Mouse (Mus musculus) intestine, postnatal 0 days (tissue): Measurements from ENCODE around the gene Mdn1. TPM values are rescaled to one million over a fixed set of nuclear protein-coding genes. Genes with fewer than 3 reads are reported as not detected.
A peak's percentile ranks its signal among the peaks of the same experiment; 100 is the strongest.

Experiments
- ATAC-seq: fragments of 200-750 bp; cut with Nextera tagmentation; 2 replicates; pipeline ENCODE4 v1.8.0; 2017; ENCODE audit warnings: mild to moderate bottlenecking, moderate TSS enrichment, moderate library complexity
- H3K27ac ChIP-seq: fragments of 300-500 bp; sonication (generic); 2 replicates; pipeline ENCODE4 v1.5.1; 2014; ENCODE audit warnings: mild to moderate bottlenecking, low read depth, low read length, moderate library complexity
- H3K27me3 ChIP-seq: fragments of 300-500 bp; sonication (generic); replicated peaks from 2 replicates; pipeline ENCODE4 v1.6.1; 2014; ENCODE audit warnings: low read length, mixed read lengths; ENCODE audit not compliant: control insufficient read depth, insufficient read depth
- H3K36me3 ChIP-seq: fragments of 300-500 bp; sonication (generic); 2 replicates; pipeline ENCODE4 v1.6.1; 2014; ENCODE audit warnings: mild to moderate bottlenecking, moderate library complexity; ENCODE audit not compliant: control insufficient read depth, insufficient read depth
- H3K4me1 ChIP-seq: fragments of 300-500 bp; sonication (generic); replicated peaks from 2 replicates; pipeline ENCODE4 v1.6.1; 2014; ENCODE audit warnings: antibody characterized with exemption, low read length, mixed read lengths; ENCODE audit not compliant: control insufficient read depth, insufficient read depth
- H3K4me2 ChIP-seq: fragments of 300-500 bp; sonication (generic); replicated peaks from 2 replicates; pipeline ENCODE4 v1.6.1; 2014; ENCODE audit warnings: low read depth, mild to moderate bottlenecking, moderate library complexity
- H3K4me3 ChIP-seq: fragments of 300-500 bp; sonication (generic); 2 replicates; pipeline ENCODE4 v1.5.1; 2014; ENCODE audit warnings: low read depth, low read length
- H3K9ac ChIP-seq: fragments of 300-500 bp; sonication (generic); 2 replicates; pipeline ENCODE4 v1.6.1; 2014; ENCODE audit warnings: mild to moderate bottlenecking, low read depth, low read length
- H3K9me3 ChIP-seq: fragments of 300-500 bp; sonication (generic); 2 replicates; pipeline ENCODE4 v1.6.1; 2016; ENCODE audit warnings: mixed run types; ENCODE audit not compliant: control insufficient read depth
- CTCF ChIP-seq: sonication (generic); IDR thresholded peaks from 2 replicates; pipeline ENCODE4 v1.5.1; 2016; ENCODE audit warnings: low read depth, mild to moderate bottlenecking, control low read depth, antibody characterized with exemption, moderate library complexity
- WGBS: fragments of 180-500 bp; shearing (Covaris S2); extraction: QIAGEN DNeasy Blood & Tissue Kit; methylation state at CpG from one replicate; pipeline ENCODE4 v1.1.7; 2014; 5-methylcytosine and 5-hydroxymethylcytosine counted together
- polyA plus RNA-seq: library from polyadenylated mRNA; unstranded; fragments of >200 nt; fragmentation: Nextera tagmentation; extraction: Ambion mirVana; gene quantifications from 2 replicates; pipeline ENCODE4 v1.2.1, GENCODE M21; 2015

Gene Mdn1
- polyA plus RNA-seq, 1 experiment from 2014 or later, result 3.9 TPM

DNA sequence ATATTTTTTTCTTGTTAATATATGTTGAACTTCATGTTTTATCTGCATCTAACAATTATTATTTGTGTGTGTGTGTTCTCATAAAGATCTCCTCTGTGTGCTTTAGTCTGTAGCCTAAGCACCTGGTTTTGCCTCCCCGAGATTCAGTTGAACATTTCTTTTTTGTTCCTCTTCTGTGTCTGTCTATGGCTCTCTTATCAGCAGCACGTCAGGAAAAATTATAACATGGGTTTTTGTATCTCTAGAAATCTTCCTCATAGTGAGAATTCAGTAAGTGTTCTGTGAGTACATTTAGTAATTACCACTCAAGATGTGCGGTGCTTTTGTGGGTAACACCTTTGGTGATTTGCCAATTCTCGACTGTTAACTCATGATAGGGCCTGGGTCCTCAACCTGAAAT lies 8.9 kb downstream of the Mdn1 start:
- no peak overlapping the region for H3K4me3 ChIP-seq
- 88% methylated on average over 4 of the region's 4 CpGs for WGBS
- TF ChIP-seq CTCF, result no peak
- no peak overlapping the region for H3K4me2 ChIP-seq
- H3K9ac ChIP-seq, result no peak overlapping the region
- no peaks in the 10 kb centered on the region for H3K4me1 ChIP-seq
- no peak for ATAC-seq
- no peaks in the 10 kb centered on the region for H3K9me3 ChIP-seq
- H3K27ac ChIP-seq, result no peak overlapping the region
- peaks cover 26% of the 10 kb centered on the region for H3K36me3 ChIP-seq
- H3K27me3 ChIP-seq, result no peaks in the 10 kb centered on the region

DNA sequence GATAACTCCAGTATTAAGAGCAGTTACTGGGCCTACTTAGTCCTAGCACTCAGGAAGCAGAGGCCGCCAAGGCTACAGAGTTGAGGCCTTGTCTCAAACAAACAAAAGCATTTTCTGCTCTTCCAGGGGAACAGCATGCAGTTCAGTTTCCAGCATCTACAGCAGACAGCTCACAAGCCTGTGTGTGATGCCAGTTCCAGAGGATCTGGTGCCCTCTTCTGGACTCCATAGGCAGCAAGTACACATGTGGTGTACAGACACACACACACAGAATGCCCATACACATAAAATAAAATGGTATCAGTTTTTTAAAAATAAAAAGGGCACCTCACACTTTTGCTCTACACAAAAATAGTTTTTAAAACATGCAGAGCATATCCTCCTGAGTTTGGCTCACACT lies 11.4 kb downstream of the Mdn1 start:
- peak; percentile 45 for TF ChIP-seq CTCF
- no peak overlapping the region for H3K9ac ChIP-seq
- H3K4me1 ChIP-seq, result no peaks in the 10 kb centered on the region
- 85% methylated on average over 1 of the region's 1 CpGs for WGBS
- H3K9me3 ChIP-seq, result no peaks in the 10 kb centered on the region
- H3K27ac ChIP-seq, result no peak overlapping the region
- no peak overlapping the region for H3K4me2 ChIP-seq
- H3K4me3 ChIP-seq, result no peak overlapping the region
- no peak for ATAC-seq
- no peaks in the 10 kb centered on the region for H3K27me3 ChIP-seq
- H3K36me3 ChIP-seq, result peaks cover 43% of the 10 kb centered on the region

DNA sequence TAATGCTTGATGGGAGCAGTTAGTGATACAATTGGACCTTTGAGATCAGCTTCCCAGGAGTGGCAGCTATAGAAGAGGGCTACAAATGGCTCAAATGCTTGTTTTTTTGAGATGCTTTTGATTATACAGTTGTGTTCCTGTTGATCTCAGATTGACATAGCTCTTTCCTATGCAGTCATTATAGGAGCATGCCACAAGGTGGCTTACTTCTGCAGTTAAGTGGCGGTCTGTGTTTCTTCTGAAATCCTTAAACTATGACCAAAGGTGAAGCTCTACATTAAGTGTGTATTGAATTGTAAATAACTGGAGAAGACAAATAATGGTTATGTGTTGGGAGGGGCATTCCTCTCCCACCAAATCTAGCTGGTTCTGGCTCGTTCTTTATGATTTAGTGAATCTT lies 12.9 kb downstream of the Mdn1 start:
- Histone ChIP-seq H3K27ac (no peak overlapping the region), H3K4me1 (no peaks in the 10 kb centered on the region), H3K4me3 (no peak overlapping the region), H3K9me3 (no peaks in the 10 kb centered on the region), H3K36me3 (peaks cover 38% of the 10 kb centered on the region), H3K9ac (no peak overlapping the region), H3K27me3 (no peaks in the 10 kb centered on the region), H3K4me2 (no peak overlapping the region)
- ATAC-seq, result no peak
- TF ChIP-seq CTCF, result peak; percentile 51
- 84% methylated on average over 2 of the region's 2 CpGs for whole genome bisulfite sequencing

- WGBS, result 75% methylated on average over 2 of the region's 2 CpGs
- H3K4me1 ChIP-seq, result no peaks in the 10 kb centered on the region
- H3K9me3 ChIP-seq, result no peaks in the 10 kb centered on the region
- no peaks in the 10 kb centered on the region for H3K27me3 ChIP-seq
- H3K9ac ChIP-seq, result no peak overlapping the region
- H3K36me3 ChIP-seq, result peaks cover 39% of the 10 kb centered on the region
- ATAC-seq, result no peak
- no peak for TF ChIP-seq CTCF
- H3K27ac ChIP-seq, result no peak overlapping the region
- no peak overlapping the region for H3K4me3 ChIP-seq
- H3K4me2 ChIP-seq, result no peak overlapping the region
Measured at GRCm38 (mm10) chr4:32674025-32674424, 17.1 kb downstream of the Mdn1 start.

GRCm38 (mm10) chr4:32677471-32677870 lies 20.6 kb downstream of the Mdn1 start:
- H3K36me3 ChIP-seq, result peaks cover 40% of the 10 kb centered on the region
- H3K4me3 ChIP-seq, result no peak overlapping the region
- no peaks in the 10 kb centered on the region for H3K4me1 ChIP-seq
- WGBS, result 92% methylated on average over 3 of the region's 3 CpGs
- H3K27me3 ChIP-seq, result no peaks in the 10 kb centered on the region
- H3K4me2 ChIP-seq, result no peak overlapping the region
- no peak for TF ChIP-seq CTCF
- H3K9ac ChIP-seq, result no peak overlapping the region
- ATAC-seq, result no peak
- H3K27ac ChIP-seq, result no peak overlapping the region
- H3K9me3 ChIP-seq, result no peaks in the 10 kb centered on the region

GRCm38 (mm10) chr4:32680843-32681242 lies 23.9 kb downstream of the Mdn1 start:
- no peak overlapping the region for H3K9ac ChIP-seq
- no peaks in the 10 kb centered on the region for H3K4me1 ChIP-seq
- H3K4me3 ChIP-seq, result no peak overlapping the region
- H3K9me3 ChIP-seq, result no peaks in the 10 kb centered on the region
- H3K36me3 ChIP-seq, result peaks cover 30% of the 10 kb centered on the region
- ATAC-seq, result no peak
- peak; percentile 42 for TF ChIP-seq CTCF
- H3K27me3 ChIP-seq, result no peaks in the 10 kb centered on the region
- no peak overlapping the region for H3K4me2 ChIP-seq
- 71% methylated on average over 3 of the region's 3 CpGs for WGBS
- no peak overlapping the region for H3K27ac ChIP-seq

GRCm38 (mm10) chr4:32682471-32682870 lies 25.6 kb downstream of the Mdn1 start:
- ATAC-seq, result no peak
- peaks cover 28% of the 10 kb centered on the region for H3K36me3 ChIP-seq
- no peak overlapping the region for H3K4me3 ChIP-seq
- TF ChIP-seq CTCF, result no peak
- H3K27me3 ChIP-seq, result no peaks in the 10 kb centered on the region
- H3K4me2 ChIP-seq, result no peak overlapping the region
- 72% methylated on average over 4 of the region's 4 CpGs for WGBS
- no peaks in the 10 kb centered on the region for H3K4me1 ChIP-seq
- no peak overlapping the region for H3K9ac ChIP-seq
- no peak overlapping the region for H3K27ac ChIP-seq
- no peaks in the 10 kb centered on the region for H3K9me3 ChIP-seq
